In the genomic region with DNA sequence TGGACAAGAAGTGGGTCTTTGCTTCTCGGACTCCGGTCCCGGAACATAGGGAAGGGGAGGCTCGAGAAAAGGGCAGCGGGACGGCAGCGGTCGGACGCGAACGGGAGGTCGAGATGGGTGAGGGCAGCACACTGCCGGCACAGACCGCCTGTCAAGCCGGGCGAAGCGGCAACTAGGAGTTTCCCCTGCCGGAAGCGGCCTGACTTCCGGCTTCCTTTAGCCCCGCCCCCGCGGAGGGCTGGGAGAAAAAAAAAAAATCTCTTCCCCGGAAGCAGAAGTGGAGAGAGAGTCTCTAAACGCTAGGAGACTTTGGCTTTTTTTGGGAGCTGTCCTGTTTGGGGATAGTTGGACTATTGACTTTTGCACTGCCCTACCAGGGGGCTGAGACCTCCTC, we compare ENCODE assay signal across 8 mouse cellular contexts. TPM values are rescaled to one million over a fixed set of nuclear protein-coding genes. Genes with fewer than 3 reads are reported as not detected.
DNase-seq lines count a peak whose midpoint lies in the region; ATAC-seq and TF ChIP-seq lines count a peak whose summit lies in the region.

TSS of gene Mindy3 (minus strand) at position 209 of the 394 bp plus-strand sequence.

- H3K4me3 ChIP-seq in hindbrain, embryonic 10.5 days: peak within 1 kb of the TSS; percentile 88
- peak within 1 kb of the TSS; percentile 79 for H3K4me3 ChIP-seq in lung, postnatal 0 days (ENCODE audit: low read depth, low read length)

- under 1% methylated on average over 25 of the region's 25 CpGs for WGBS in hindbrain, embryonic 10.5 days
- WGBS in lung, postnatal 0 days: 0% methylated on average over 24 of the region's 25 CpGs

- H3K9ac ChIP-seq in lung, postnatal 0 days (replicated peaks; ENCODE audit: low read depth): peak within 1 kb of the TSS; percentile 71

- peaks cover 18% of the 10 kb centered on the region for H3K4me1 ChIP-seq in hindbrain, embryonic 10.5 days (replicated peaks)
- peaks cover 9% of the 10 kb centered on the region for H3K4me1 ChIP-seq in lung, postnatal 0 days (ENCODE audit: insufficient read depth, low read depth, low read length)

- TF ChIP-seq CTCF in lung, postnatal 0 days (IDR thresholded peaks at IDR 0.05): no peak

- no peaks in the 10 kb centered on the region for H3K27me3 ChIP-seq in hindbrain, embryonic 10.5 days (ENCODE audit: insufficient read depth, poor library complexity, severe bottlenecking)
- H3K27me3 ChIP-seq in lung, postnatal 0 days (replicated peaks; ENCODE audit: insufficient read depth, low read length): no peaks in the 10 kb centered on the region

- H3K4me2 ChIP-seq in lung, postnatal 0 days (replicated peaks; ENCODE audit: low read depth, low read length): peak within 1 kb of the TSS; percentile 81

- TF ChIP-seq EP300 in lung, postnatal 0 days (IDR thresholded peaks at IDR 0.05): peak; percentile 45; the same call in 1 of the 2 replicates

- no peaks in the 10 kb centered on the region for H3K9me3 ChIP-seq in hindbrain, embryonic 10.5 days
- no peaks in the 10 kb centered on the region for H3K9me3 ChIP-seq in lung, postnatal 0 days (ENCODE audit: low read length)

- peak; percentile 93 for ATAC-seq in frontal cortex, adult (ENCODE audit: low TSS enrichment)
- peak; percentile 95 for ATAC-seq in lung, postnatal 0 days

- H3K36me3 ChIP-seq in hindbrain, embryonic 10.5 days: no peaks in the 10 kb centered on the region
- H3K36me3 ChIP-seq in lung, postnatal 0 days (ENCODE audit: insufficient read depth, low read length): no peaks in the 10 kb centered on the region

- H3K27ac ChIP-seq in hindbrain, embryonic 10.5 days: peak within 1 kb of the TSS; percentile 88
- H3K27ac ChIP-seq in lung, postnatal 0 days (ENCODE audit: low read length): peak within 1 kb of the TSS; percentile 82

- peak; percentile 88 for DNase-seq in MN1 (ENCODE audit: low spot score)
- DNase-seq in cerebellum, adult 9-10 months: peak; percentile 85
- peak; percentile 89 for DNase-seq in hindbrain, embryonic 10.5 days (ENCODE audit: low spot score)
- DNase-seq in layer of hippocampus, adult 9-11 months: peak; percentile 87
- DNase-seq in lung, postnatal 0 days (ENCODE audit: low spot score): peak; percentile 94
- DNase-seq in ovary, postnatal 14 days (ENCODE audit: low spot score): peak; percentile 87
- DNase-seq in thymus, postnatal 14 days: peak; percentile 95

RNA-seq across cellular contexts. Expression of gene Mindy3, which starts in this region (rescaled TPM):
- 40.8 and 41.0 TPM in 2 replicates for polyA plus RNA-seq in hindbrain, embryonic 10.5 days (2016; fragmentation: Nextera tagmentation; extraction: Ambion mirVana)
- polyA plus RNA-seq in lung, postnatal 0 days (2015; fragmentation: Nextera tagmentation; extraction: Ambion mirVana): 33.5 and 36.9 TPM in 2 replicates

Comparison
In these comparisons a context has a peak if more than half of its experiments do, and no peak if none do; other contexts are left out.
1. Peak in every context shown above with its lines: DNase-seq, ATAC-seq, H3K4me3 ChIP-seq and H3K27ac ChIP-seq.